Comparison of ENCODE assay signal across 18 mouse cellular contexts in genomic region chr1:194895287-194895686, GRCm38 (mm10).
"Had no signal": no experiment of that assay in that cellular context is flagged by ENCODE, and none has a peak within 500 bp of the region (broad histone marks: within the 10 kb centered on the region; RNA-seq: fewer than 3 reads in every experiment).

No protein-coding gene starts in this region.

- DNase-seq: lung, embryonic 14.5 days; lung, postnatal 10 days; lung, postnatal 4 days; midbrain, embryonic 14.5 days; retina, postnatal 1 day; right cerebral cortex, adult 18-20 months; right cerebral cortex, postnatal 25 days; right cerebral cortex, postnatal 4 days; spleen, adult 18-20 months; thymus, adult 18-20 months; thymus, postnatal 14 days; thymus, postnatal 36 days had no signal

- H3K4me3 ChIP-seq: midbrain, embryonic 10.5 days; midbrain, embryonic 12.5 days; myocyte; neural tube, embryonic 13.5 days; neural tube, embryonic 15.5 days had no signal

- H3K4me1 ChIP-seq: midbrain, embryonic 10.5 days; midbrain, embryonic 12.5 days; neural tube, embryonic 13.5 days; neural tube, embryonic 15.5 days had no signal

- ATAC-seq: midbrain, embryonic 16.5 days had no signal

- H3K4me2 ChIP-seq: lung, embryonic 14.5 days; midbrain, embryonic 12.5 days; neural tube, embryonic 13.5 days; neural tube, embryonic 15.5 days had no signal

- H3K9me3 ChIP-seq: midbrain, embryonic 10.5 days; midbrain, embryonic 12.5 days; neural tube, embryonic 13.5 days; neural tube, embryonic 15.5 days had no signal

- H3K9ac ChIP-seq: lung, embryonic 14.5 days; midbrain, embryonic 12.5 days; neural tube, embryonic 13.5 days; neural tube, embryonic 15.5 days had no signal

- H3K27ac ChIP-seq: midbrain, embryonic 10.5 days; midbrain, embryonic 12.5 days; neural tube, embryonic 13.5 days; neural tube, embryonic 15.5 days had no signal

- H3K27me3 ChIP-seq: midbrain, embryonic 12.5 days; neural tube, embryonic 13.5 days; neural tube, embryonic 15.5 days had no signal

- H3K36me3 ChIP-seq: midbrain, embryonic 10.5 days; midbrain, embryonic 12.5 days; neural tube, embryonic 13.5 days; neural tube, embryonic 15.5 days had no signal
